Mouse (Mus musculus) cerebellum, postnatal 36 days (tissue): ENCODE data around the gene Npas2.

Source experiments
- DNase-seq, 2 experiments: peaks; one replicate each; pipeline ENCODE4 v3.0.0; 2021 to 2022; ENCODE audit warnings: mixed read lengths in 2 of 2

Gene Npas2

DNA sequence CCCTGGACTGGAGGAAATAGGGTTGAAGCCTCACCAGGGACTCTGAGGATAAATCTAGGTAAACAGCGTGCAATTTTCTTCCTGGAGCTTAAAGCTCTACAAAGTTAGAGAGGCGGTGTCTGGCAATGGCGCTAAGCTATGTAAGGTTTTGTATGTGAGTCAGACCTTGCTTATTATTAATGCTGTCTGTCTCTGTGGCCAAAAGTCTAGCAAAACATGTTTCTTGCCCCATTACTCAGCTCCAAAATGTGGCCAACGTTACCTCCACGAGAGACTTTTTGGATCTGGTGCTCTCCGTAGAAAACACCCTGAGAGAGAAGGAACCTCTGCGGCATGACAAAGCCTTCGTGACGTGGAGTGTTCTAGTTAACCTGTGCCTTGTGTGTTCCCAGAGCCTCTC is 93.5 kb downstream of the Npas2 start:
- DNase-seq, result no peak

DNA sequence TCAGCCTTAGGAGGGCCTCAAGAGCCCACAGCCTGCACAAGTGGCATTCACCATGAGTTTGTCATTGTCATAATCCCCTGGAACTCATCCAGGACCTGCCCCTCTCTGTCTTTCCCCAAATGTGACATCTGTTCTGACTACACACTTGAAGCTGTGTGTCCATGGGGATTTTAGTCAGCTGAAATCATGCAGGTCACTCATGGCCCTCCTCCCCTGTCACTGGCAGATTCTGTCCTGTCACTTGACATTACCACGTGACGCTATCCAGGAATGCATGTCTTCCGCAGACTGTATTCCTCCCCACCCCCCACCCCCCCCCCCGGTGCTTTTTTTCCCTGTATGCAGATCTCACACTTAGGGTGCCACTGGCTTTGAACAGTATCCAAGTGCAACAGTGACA is 94.3 kb downstream of the Npas2 start:
- no peak for DNase-seq

DNA sequence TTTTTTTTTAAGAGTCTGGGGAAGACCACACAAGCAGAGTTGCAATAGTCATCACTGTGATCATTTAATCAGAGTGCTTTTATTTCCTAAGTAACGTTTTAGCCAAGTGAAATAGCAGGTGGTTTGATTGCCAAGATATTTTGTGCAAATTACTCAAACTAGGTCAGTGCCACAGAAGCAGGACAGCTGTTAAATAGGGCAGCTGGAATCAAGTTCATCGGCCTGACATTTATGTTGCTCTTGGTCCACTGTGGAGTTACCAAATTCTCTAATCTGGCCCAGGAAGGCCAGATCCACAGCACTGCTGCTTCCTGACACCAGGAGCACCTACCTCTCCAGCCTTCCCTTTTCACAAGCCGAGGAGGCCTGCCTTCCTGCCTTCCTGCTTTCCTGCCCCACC is 94.9 kb downstream of the Npas2 start:
- no peak for DNase-seq

DNA sequence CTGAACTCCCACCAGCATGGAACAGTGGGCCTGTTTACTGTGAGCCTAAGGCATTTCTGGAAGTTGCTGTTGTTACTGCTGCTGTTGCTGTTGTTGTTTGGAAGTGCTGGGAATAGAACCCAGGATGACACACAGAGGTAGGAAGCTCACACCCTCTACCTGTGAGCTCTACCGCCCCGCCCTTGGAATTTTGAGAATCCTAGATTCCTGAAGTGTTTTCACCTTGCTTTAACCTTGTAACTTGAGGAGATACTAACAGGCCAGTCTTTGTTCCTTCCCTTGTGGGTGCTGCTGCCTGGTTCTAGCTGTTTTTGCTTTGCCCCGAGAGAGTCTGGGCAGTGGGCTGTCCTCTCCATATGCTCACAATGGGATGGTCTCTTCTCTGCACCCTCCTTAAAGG is 98.5 kb downstream of the Npas2 start:
- no peak for DNase-seq

DNA sequence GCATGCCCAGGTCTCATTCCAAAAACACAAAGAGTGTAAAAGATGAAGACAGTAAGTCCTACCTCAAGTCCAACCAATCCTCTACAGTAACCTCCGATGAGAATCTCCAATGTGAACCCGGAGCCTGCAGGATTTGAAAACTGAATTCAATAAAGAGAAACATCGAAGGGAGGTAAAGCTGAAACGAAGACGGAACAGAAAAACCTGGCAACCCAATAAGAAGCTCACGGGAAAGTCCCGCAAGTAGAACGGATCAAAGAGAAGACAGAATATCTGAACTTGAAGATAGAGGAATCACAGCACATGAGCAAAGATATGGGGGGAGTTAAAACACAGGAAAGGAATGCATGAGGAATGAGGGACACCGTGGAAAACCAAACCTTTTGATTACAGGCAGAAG is 104.8 kb downstream of the Npas2 start:
- DNase-seq, result no peak

DNA sequence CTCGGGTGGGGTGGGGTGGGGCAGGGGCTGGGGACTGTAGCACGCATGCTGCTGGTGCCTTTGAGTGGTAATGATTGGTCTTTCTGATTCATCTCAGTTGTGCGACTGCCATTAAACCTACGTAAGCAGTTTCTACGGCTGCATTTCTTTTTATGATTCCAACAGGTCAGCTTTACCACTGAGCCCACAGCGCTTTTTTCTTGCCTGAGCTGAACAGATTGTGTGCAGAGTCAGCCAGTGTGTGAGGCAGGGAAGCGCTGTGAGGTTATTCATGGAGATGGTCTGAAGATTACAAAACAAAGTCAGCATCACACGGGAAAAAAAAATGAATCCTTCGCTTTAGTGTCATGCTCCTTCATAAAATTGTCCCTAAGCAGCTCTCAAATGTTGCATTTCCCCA is 106.7 kb downstream of the Npas2 start:
- no peak for DNase-seq

DNA sequence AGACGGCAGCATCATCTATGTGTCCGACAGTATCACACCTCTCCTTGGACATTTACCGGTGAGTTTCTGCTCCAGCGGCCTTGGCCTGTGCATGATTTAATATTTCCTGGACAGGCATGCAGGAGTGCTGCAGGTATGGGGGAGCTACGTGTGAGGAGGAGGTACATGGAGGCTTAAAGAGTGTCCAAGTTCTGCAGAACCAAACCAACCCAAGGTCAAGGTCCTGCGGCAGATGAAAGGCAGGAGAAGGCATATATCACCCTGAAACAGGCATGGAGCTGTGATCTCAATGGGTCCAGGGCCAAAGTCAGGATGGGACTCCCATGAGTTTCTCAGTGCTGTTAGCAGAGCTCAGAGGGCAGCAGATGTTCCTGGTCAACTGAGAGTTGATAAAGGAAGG is 107.1 kb downstream of the Npas2 start:
- no peak for DNase-seq

DNA sequence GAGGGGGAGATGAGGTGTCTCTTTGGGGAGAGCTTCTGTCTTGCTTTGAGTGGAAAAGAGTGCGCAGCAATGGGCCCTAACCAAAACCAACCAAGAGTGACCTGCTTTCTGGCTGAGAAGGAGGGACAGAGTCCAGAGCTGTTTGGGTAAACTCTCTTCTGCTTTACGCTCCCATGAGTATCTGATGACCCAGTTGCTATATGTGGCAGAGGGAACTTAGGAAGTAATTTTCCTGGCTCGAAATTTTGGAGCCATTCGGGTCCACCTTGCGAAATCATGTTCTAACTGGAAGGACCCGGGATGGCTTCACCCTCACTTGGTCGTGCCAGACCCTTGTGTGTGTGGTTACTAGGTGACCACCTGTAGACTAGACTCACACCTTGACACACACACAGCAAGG is 108.7 kb downstream of the Npas2 start:
- DNase-seq, result no peak

DNA sequence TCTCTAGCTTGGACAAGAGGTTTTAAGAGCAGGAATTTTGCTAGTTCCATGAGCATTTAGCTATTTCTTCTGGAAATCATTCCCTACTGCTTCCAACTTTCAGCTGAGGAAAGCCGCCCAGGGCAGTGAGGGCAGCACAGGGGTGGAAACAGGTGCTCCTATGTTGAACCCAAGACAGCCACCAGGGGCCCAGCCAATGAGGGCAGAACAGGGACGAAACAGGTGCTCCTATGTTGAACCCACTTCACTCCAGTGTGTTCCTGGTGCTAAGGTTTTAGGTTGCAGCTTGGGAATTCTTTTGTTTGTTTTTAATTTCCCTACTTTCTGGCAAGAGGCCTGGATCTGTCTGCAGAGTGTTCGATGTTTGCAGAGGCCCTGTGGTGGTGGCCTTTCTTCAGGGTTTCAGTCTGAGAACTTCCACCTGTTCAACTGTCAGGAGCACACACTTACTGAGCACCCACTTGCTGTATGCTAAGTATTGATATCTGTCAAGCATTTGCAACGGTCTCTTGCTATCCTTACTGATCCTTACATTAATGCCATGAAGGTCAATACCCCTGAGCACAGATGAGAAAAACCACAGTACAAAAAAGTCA is 109.6 kb downstream of the Npas2 start:
- no peak for DNase-seq

DNA sequence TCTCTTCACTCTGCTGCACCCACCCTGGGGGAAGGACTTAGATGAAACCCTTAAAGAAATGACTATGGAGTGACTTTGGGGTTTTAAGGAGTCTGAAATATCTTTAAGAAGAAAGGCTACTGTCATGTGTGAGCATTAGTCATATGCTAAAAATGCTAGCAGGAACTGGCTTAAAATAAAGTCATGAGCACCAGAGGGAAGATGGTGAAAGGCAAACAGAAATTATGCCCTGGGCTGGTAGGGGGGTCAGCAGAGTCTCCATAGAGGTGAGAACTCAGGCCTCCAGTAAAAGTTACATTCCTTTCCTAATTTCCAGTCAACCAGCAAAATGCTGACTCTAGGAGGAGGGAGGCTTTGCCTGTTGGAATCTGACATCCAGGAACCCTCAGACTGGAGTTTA is 113.8 kb downstream of the Npas2 start:
- no peak for DNase-seq

DNA sequence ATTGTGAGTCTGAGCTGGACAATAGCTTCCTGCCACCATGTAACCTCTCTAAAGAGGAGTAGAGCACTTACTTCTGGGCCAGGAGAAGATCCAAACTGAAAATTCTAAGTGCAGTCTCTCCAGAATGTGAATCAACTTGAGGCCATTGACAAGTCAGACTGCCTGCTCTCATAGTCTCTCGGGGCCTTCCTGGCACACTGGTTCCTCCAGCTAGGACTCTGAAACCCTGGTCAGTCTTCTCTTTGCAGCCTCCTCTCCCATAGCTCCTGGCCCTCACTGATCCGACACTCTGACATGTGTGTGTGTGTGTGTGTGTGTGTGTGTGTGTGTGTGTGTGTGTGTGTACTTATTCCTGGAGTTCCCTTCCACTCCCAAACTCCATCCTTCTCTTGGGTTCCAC is 114.4 kb downstream of the Npas2 start:
- no peak for DNase-seq

DNA sequence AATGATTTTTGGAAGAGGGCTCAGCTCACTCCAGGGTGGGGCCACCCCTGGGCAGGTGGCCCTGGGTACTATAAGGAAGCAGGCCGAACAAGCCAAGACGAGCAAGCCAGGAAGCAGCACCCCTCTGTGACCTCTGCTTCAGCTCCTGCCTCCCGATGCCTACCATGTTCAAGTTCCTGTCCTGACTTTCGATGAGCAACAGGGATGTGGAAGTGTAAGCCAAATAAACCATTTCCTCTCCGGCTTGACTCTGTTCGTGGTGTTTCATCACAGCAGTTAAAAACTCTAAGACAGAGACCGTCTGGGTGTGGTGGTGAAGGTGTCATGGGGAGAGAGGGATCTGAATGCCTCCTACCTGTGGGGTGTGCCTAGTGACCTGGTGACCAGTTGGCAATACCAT is 116.0 kb downstream of the Npas2 start:
- DNase-seq, result no peak

DNA sequence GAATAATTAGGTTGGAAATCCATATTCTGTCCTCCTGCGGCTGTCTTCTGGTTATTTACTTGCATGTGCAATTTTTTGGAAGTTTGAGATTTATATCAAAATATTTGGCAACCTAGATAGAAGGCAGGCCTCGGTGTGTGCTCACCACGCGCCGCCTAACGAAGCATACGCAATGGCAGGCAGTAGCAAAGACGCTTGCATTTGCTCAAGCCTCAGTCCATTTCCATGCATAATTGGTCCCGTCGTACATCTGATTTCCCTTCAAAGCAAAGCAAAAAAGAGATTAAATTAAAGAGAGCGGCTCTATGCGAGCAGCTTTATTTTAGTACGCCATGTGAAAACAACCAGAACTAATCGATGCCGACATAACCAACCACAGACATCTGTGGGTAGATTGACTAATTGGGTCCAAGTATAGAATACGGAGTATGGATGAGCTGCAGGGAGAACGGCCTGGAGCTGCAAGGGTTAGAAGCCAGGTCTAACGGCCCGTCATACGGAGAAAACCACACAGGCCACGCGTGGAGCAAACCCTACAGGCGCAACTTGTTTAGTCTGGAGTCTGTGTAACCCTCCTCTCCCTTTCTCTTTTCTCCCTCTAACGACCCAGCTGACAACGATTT is 118.9 kb downstream of the Npas2 start:
- DNase-seq, result no peak

DNA sequence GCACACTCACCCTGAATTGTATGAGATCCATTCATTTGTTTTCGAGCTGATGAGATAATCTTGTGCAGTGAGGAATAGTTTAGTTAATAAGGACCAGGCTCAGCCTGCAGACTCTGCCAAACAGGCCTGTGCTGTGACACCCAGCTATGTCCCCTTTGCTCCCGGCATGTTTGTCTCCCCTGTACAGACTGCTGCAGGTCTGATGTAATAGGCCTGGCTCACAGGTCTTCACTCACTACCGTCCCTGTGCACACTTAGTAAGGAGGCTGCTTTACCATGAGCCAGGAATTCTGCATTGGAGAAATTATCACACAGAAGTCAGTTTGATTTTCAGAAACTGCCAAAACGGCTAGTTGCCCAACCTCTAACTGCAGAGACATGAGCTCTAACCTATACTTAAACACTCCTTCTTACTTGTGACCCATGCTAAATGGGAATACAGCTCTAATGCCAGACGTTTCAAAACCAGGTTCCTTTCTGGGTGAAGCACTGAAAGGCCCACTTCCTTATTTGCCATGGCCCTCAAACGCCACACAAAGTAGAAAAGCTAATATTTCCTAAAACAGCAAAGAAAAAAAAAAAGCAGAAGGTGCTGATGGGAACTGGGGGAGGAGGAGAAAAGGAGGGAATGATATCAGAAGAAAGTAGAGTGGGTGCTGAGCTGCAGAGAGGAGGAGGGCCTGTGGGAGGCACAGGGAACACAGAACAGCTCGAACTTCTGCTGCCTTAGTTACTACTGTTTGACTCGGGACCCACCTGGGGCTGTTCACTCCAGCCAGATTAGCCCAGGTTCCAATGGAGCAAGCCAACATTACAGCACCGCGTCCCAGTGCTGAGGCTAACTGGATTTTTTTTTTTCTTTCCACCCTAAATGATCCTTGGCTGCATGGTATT is 120.1 kb downstream of the Npas2 start:
- DNase-seq, result no peak

DNA sequence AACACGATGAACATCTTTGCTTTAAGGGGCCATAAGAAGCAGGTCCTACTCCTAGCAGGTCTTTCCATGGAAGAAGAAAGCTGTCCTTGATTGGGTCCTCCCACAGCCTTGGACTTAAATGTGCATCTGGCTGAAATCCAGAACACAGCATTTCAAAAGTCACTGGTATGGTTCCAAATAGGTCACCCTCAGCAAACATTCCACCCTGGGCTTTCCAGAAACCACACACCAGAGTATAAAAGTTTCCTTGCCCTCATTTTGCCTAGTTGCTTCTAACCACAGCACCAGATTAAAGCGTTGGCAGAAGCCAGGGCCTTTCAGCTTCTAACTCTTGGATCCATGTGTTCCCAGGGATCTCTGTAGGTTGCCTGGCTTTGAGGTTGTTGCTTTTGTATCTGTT is 124.4 kb downstream of the Npas2 start:
- DNase-seq, result no peak

DNA sequence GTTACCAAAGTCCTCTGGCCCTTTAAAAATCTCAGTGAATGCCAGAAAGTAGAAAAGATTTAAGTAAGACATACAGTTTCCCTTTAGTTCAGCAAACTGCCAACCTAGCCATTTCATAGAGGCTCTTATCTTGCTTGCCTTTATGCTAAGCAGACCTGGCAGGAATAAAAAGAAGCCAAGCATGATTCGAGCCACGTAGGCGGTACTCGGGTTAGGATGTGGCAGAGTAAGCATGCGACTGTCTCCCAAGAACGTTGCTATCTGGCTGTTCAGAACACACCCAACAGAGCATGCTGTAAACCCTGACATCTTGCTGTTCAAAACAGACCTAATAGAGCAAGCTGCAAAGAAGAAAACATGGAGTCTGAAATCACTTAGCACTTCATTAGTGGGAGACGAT is 125.3 kb downstream of the Npas2 start:
- no peak for DNase-seq

DNA sequence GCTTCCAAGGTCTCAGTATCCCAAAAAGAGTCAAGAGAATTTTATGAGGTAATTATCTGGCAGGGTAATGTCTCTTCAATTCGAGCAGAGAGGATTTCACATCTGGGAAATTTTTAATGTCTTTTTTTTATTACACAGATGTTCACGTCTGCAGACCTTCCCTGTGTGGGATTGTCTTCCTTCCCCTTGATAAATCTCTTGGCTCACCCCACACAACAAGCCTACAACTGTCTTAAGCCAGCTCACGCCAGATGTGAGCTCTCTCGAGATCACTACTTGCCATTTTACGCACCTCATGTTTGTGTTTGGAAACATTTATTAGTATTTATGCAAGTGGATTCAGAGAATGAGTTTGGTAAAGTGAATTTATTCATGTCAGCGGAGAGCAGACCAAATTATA is 128.4 kb downstream of the Npas2 start:
- DNase-seq, result no peak

DNA sequence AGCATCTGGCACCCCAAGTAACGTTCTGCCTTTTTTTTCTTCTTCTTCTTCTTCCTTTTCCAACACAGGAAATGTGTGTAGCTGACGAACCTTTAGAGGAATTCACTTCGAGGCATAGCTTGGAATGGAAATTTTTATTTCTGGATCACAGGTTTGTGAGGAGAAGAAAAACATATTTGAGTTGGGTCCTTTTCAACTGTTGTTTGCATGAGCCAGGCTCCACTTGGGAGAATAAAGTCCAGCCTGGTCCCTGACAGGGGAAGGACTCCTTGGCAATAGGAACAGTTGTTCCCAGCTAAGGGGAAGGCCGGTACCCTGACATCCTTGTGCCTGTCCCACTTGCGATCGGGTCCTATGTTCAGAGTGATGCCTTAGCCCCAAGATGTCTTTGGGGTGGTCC is 131.7 kb downstream of the Npas2 start:
- no peak for DNase-seq

DNA sequence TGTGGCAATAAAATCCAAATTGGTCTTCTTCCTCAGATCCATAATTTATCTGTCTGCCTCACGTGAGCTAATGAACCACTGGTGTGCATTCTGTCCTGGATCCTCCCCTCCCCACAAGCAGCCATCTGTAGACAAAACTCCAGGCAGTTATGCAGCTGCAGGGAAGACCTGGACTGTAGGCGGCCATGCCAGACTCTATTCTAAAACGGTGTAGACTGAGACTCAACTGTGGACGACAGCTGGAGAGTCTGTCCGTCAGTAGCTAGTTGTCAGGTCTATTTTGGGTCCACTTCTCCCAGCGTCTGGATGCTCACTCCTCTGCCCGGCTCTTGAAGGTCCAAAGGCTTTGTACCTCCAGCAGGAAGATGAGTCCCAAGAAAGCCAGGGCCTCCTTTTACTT is 134.0 kb downstream of the Npas2 start:
- no peak for DNase-seq

DNA sequence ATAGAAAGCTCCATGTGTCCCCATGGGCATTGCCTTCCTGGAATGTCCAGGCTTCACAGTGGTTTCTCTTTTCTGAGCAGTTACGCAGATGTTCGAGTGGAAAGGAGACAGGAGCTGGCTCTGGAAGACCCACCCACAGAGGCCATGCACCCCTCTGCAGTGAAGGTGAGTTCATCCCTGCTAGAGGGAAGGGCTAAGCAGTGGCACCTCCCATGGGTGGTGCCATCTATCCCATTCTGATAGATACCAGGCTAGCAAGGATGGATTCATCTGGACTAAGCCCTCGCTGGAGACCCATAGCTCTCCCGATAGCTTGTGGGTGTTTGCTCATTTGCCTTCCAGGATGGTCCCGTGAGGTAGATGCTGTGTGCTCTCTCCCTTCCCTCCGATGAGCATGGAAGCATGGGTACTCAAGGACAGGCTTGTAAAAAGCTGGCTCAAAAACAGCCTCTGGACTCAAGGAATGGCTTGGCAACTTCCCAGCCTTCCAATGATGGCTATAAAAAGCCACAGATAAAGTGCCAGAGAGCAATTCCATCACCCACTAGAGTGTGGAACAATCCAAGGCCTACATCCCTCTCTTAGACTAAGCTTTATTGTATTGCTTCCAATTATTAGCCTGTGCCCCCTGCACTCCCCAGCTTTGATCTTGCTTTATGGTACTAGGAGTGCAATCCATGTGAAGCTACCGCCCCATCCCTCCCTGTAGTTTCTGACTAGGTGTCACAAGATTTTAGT is 137.5 kb downstream of the Npas2 start:
- DNase-seq, result no peak

DNA sequence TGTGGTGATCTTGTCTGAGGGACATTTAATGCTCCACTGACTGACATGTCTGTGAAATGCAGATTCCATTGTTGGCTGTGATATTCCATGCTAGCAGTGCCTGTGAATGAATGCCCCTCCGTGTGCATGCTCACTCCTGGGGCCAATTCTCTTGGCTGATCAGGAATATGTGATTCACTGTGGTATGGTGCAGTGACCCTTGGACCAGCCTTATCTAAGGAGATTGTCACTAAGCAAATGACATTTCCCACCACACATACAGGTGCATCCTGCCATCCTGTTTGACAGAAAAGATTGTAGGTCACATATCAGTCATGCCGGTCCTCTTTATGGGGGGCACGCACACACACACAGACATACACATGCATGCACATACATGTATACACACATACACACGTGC is 138.9 kb downstream of the Npas2 start:
- DNase-seq, result no peak

DNA sequence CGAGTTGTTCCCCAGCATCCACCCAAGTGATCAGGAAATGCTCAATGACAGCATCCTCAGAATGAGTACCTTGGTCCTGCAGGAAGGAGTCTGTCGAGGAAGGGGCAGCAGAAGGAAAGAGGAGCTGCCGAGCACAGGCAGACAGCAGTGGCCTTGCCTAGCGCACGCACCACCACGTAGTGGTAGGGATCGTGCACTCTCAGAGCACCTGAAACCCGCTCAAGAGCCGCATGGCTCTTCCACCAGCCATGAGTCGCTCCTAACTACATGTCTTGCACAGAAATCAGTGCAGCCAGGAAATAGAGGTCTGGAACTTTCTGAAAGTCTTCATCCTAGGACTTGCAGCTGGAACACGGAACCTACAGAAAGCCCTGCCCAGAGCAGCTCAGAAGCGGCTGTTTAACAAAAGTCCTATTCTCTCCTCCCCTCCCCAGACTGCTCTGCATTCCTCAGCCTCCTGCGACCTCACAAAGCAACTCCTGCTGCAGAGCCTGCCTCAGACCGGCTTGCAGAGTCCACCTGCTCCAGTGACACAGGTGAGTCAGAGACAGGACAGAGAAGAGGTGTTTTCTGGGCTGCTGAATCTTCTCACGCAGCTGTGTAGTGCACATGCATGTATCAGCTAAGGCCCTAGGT is 142.1 kb downstream of the Npas2 start:
- DNase-seq, result no peak

DNA sequence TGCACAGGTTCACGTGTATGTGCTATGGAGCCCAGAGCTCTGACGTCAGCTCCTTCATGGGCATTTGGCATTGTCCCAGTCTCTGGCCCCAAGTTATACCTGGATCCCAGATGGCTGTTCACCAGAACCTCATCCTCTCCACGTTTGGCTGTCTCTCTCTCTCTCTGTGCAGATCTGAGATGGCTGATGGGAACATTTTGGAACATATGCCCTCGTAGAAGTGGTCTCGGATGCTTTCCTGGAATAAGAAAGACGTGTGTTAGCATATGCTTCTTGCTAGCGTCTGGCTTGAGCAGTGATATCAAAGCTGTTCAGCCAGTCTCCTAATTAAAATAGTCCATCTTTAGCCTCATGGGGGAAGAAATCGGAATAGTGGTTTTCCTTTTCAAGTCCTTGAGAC is 143.3 kb downstream of the Npas2 start:
- DNase-seq, result peak in 1 of 2 experiments; percentile 9
